Mouse (Mus musculus) midbrain, embryonic 11.5 days (tissue): ENCODE measurements around the gene Sema7a. TPM values are rescaled to one million over a fixed set of nuclear protein-coding genes. Genes with fewer than 3 reads are reported as not detected.

Source experiments
- ATAC-seq: fragments of 200-750 bp; cut with Nextera tagmentation; 2 replicates; pipeline ENCODE4 v1.8.0; 2017; ENCODE audit warnings: moderate TSS enrichment, moderate library complexity; ENCODE audit not compliant: low FRiP score
- DNase-seq: peaks from one replicate; pipeline ENCODE4 v3.0.0; 2015; ENCODE audit warnings: low spot score; ENCODE audit errors: missing footprints
- H3K27ac ChIP-seq: fragments of 300-500 bp; sonication (generic); 2 replicates; pipeline ENCODE4 v1.5.1; 2014; ENCODE audit warnings: low read depth, low read length
- H3K27me3 ChIP-seq: fragments of 300-500 bp; sonication (generic); 2 replicates; pipeline ENCODE4 v1.6.1; 2014; ENCODE audit warnings: mild to moderate bottlenecking, low read length, moderate library complexity, mixed read lengths; ENCODE audit not compliant: control insufficient read depth, insufficient read depth
- H3K36me3 ChIP-seq: fragments of 300-500 bp; sonication (generic); 2 replicates; pipeline ENCODE4 v1.6.1; 2014; ENCODE audit warnings: mild to moderate bottlenecking, low read length, moderate library complexity, mixed read lengths; ENCODE audit not compliant: control insufficient read depth, insufficient read depth
- H3K4me1 ChIP-seq: fragments of 300-500 bp; sonication (generic); 2 replicates; pipeline ENCODE4 v1.6.1; 2014; ENCODE audit warnings: low read length; ENCODE audit not compliant: control insufficient read depth, insufficient read depth
- H3K4me2 ChIP-seq: fragments of 300-500 bp; sonication (generic); 2 replicates; pipeline ENCODE4 v1.6.1; 2014; ENCODE audit warnings: mild to moderate bottlenecking, moderate library complexity
- H3K4me3 ChIP-seq: fragments of 300-500 bp; sonication (generic); 2 replicates; pipeline ENCODE4 v1.5.1; 2014; ENCODE audit warnings: low read depth, low read length
- H3K9ac ChIP-seq: fragments of 300-500 bp; sonication (generic); 2 replicates; pipeline ENCODE4 v1.6.1; 2014; ENCODE audit warnings: low read length
- H3K9me3 ChIP-seq: fragments of 300-500 bp; sonication (generic); 2 replicates; pipeline ENCODE4 v1.6.1; 2016; ENCODE audit warnings: low read length; ENCODE audit not compliant: control insufficient read depth
- WGBS: fragments of 180-500 bp; shearing (Covaris S2); extraction: QIAGEN DNeasy Blood & Tissue Kit; methylation state at CpG from one replicate; pipeline ENCODE4 v1.1.7; 2014; 5-methylcytosine and 5-hydroxymethylcytosine counted together
- polyA plus RNA-seq: library from polyadenylated mRNA; unstranded; fragments of >200 nt; fragmentation: Nextera tagmentation; extraction: Ambion mirVana; gene quantifications from 2 replicates; pipeline ENCODE4 v1.2.1, GENCODE M21; 2014

Gene Sema7a
- 0.78 and 1.0 TPM in 2 replicates for polyA plus RNA-seq

- Histone ChIP-seq H3K4me2 (peak within 1 kb of the TSS; percentile 65), H3K4me1 (peaks cover 16% of the 10 kb centered on the region), H3K27ac (peak within 1 kb of the TSS; percentile 47), H3K9ac (peak within 1 kb of the TSS; percentile 77), H3K4me3 (peak within 1 kb of the TSS; percentile 76), H3K9me3 (no peaks in the 10 kb centered on the region), H3K36me3 (no peaks in the 10 kb centered on the region), H3K27me3 (peaks cover 25% of the 10 kb centered on the region)
- WGBS = under 1% methylated on average over 55 of the region's 60 CpGs
- peak; percentile 97 for DNase-seq
- ATAC-seq = peak; percentile 86
These were observed at the start of gene Sema7a for GRCm38 (mm10) chr9:57939431-57940348. TSS of gene Sema7a (plus strand) at chr9:57940112.

- Histone ChIP-seq H3K27me3 (no peaks in the 10 kb centered on the region), H3K36me3 (no peaks in the 10 kb centered on the region), H3K9ac (no peak overlapping the region; the same call in 1 of the 2 replicates), H3K27ac (no peak overlapping the region), H3K4me1 (peaks cover 5% of the 10 kb centered on the region), H3K4me2 (no peak overlapping the region), H3K9me3 (no peaks in the 10 kb centered on the region), H3K4me3 (no peak overlapping the region)
- ATAC-seq (no peak), DNase-seq (no peak)
- WGBS = 62% methylated on average over 10 of the region's 10 CpGs
These were observed 39.4 kb upstream of the Sema7a start for GRCm38 (mm10) chr9:57900478-57900877.

- peak overlapping the region; percentile 31; the same call in 1 of the 2 replicates for H3K9ac ChIP-seq
- no peak overlapping the region for H3K4me3 ChIP-seq
- 31% methylated on average over 9 of the region's 9 CpGs for WGBS
- no peaks in the 10 kb centered on the region for H3K36me3 ChIP-seq
- H3K4me2 ChIP-seq = peak overlapping the region; percentile 15; the same call in 1 of the 2 replicates
- H3K9me3 ChIP-seq = no peaks in the 10 kb centered on the region
- no peak for ATAC-seq
- peak; percentile 90 for DNase-seq
- peaks cover 5% of the 10 kb centered on the region for H3K4me1 ChIP-seq
- H3K27me3 ChIP-seq = no peaks in the 10 kb centered on the region
- peak overlapping the region; percentile 58; the same call in 1 of the 2 replicates for H3K27ac ChIP-seq
These were observed 38.7 kb upstream of the Sema7a start for GRCm38 (mm10) chr9:57901197-57901596.

GRCm38 (mm10) chr9:57901601-57902000, 38.3 kb upstream of the Sema7a start:
- no peak for ATAC-seq
- WGBS = 38% methylated on average over 3 of the region's 3 CpGs
- Histone ChIP-seq H3K4me1 (peaks cover 5% of the 10 kb centered on the region), H3K9ac (peak overlapping the region; percentile 31; the same call in 1 of the 2 replicates), H3K27me3 (no peaks in the 10 kb centered on the region), H3K9me3 (no peaks in the 10 kb centered on the region), H3K4me2 (peak overlapping the region; percentile 15; the same call in 1 of the 2 replicates), H3K36me3 (no peaks in the 10 kb centered on the region), H3K4me3 (no peak overlapping the region), H3K27ac (peak overlapping the region; percentile 58; the same call in 1 of the 2 replicates)
- no peak for DNase-seq

GRCm38 (mm10) chr9:57902132-57902531, 37.8 kb upstream of the Sema7a start:
- Histone ChIP-seq H3K36me3 (no peaks in the 10 kb centered on the region), H3K9me3 (no peaks in the 10 kb centered on the region), H3K27ac (no peak overlapping the region; the same call in 1 of the 2 replicates), H3K4me1 (peaks cover 5% of the 10 kb centered on the region), H3K4me3 (no peak overlapping the region), H3K27me3 (no peaks in the 10 kb centered on the region), H3K9ac (no peak overlapping the region), H3K4me2 (no peak overlapping the region)
- DNase-seq = no peak
- 78% methylated on average over 4 of the region's 4 CpGs for WGBS
- ATAC-seq = no peak

- no peak overlapping the region for H3K4me3 ChIP-seq
- DNase-seq (no peak), ATAC-seq (no peak)
- H3K4me2 ChIP-seq = no peak overlapping the region
- 77% methylated on average over 8 of the region's 8 CpGs for WGBS
- no peaks in the 10 kb centered on the region for H3K9me3 ChIP-seq
- peaks cover 5% of the 10 kb centered on the region for H3K4me1 ChIP-seq
- no peak overlapping the region for H3K27ac ChIP-seq
- H3K27me3 ChIP-seq = no peaks in the 10 kb centered on the region
- no peak overlapping the region for H3K9ac ChIP-seq
- H3K36me3 ChIP-seq = no peaks in the 10 kb centered on the region
These were observed 36.2 kb upstream of the Sema7a start for GRCm38 (mm10) chr9:57903589-57904249.

- ATAC-seq = no peak
- H3K4me2 ChIP-seq = no peak overlapping the region
- no peaks in the 10 kb centered on the region for H3K9me3 ChIP-seq
- no peaks in the 10 kb centered on the region for H3K27me3 ChIP-seq
- H3K4me1 ChIP-seq = peaks cover 5% of the 10 kb centered on the region
- no peak overlapping the region for H3K27ac ChIP-seq
- H3K36me3 ChIP-seq = no peaks in the 10 kb centered on the region
- no peak overlapping the region for H3K9ac ChIP-seq
- DNase-seq = no peak
- H3K4me3 ChIP-seq = no peak overlapping the region
- 91% methylated on average over 5 of the region's 5 CpGs for WGBS
These were observed 35.7 kb upstream of the Sema7a start for GRCm38 (mm10) chr9:57904250-57904644.

GRCm38 (mm10) chr9:57907206-57907605, 32.7 kb upstream of the Sema7a start:
- no peaks in the 10 kb centered on the region for H3K36me3 ChIP-seq
- DNase-seq = no peak
- H3K4me1 ChIP-seq = peaks cover 10% of the 10 kb centered on the region; the same call in 1 of the 2 replicates
- no peaks in the 10 kb centered on the region for H3K27me3 ChIP-seq
- no peak overlapping the region for H3K27ac ChIP-seq
- no peaks in the 10 kb centered on the region for H3K9me3 ChIP-seq
- ATAC-seq = no peak
- H3K4me2 ChIP-seq = no peak overlapping the region
- H3K4me3 ChIP-seq = no peak overlapping the region
- WGBS = 86% methylated on average over 6 of the region's 6 CpGs
- no peak overlapping the region for H3K9ac ChIP-seq
